Mouse (Mus musculus) CH12.LX (cell line): Measurements from ENCODE around the gene Lifr.

Experiments
- CTCF ChIP-seq, 2 experiments: IDR thresholded peaks in 1 of 2; conservative IDR thresholded peaks in 1 of 2; 2 replicates each; pipeline ENCODE4 v1.5.1; 2011 to 2012; ENCODE audit warnings: low read depth in 2 of 2, low read length in 2 of 2, improper control_type of control experiment in 1 of 2, inconsistent platforms in 1 of 2, mild to moderate bottlenecking in 1 of 2, moderate library complexity in 1 of 2
- ELF1 ChIP-seq: IDR thresholded peaks from 2 replicates; pipeline ENCODE4 v1.6.1; 2014; ENCODE audit warnings: low read depth, mild to moderate bottlenecking, inconsistent platforms, low read length, improper control_type of control experiment
- ETS1 ChIP-seq: conservative IDR thresholded peaks from 2 replicates; pipeline ENCODE4 v1.6.1; 2012; ENCODE audit warnings: low read depth, mild to moderate bottlenecking, inconsistent platforms, low read length, improper control_type of control experiment, moderate library complexity
- GABPA ChIP-seq: IDR thresholded peaks from 2 replicates; pipeline ENCODE4 v1.6.1; 2012; ENCODE audit warnings: low read depth, low read length, improper control_type of control experiment, inconsistent platforms; ENCODE audit not compliant: insufficient replicate concordance
- MEF2A ChIP-seq: IDR thresholded peaks from 2 replicates; pipeline ENCODE4 v1.6.1; 2014; ENCODE audit warnings: low read depth, mild to moderate bottlenecking, inconsistent platforms, low read length, improper control_type of control experiment, borderline replicate concordance
- POLR2A ChIP-seq: IDR thresholded peaks from 2 replicates; pipeline ENCODE4 v1.6.1; 2011; ENCODE audit warnings: low read depth, mild to moderate bottlenecking, improper control_type of control experiment, low read length
- POLR2AphosphoS2 ChIP-seq: IDR thresholded peaks from 2 replicates; pipeline ENCODE4 v1.6.1; 2011; ENCODE audit warnings: low read depth, low read length, improper control_type of control experiment
- RAD21 ChIP-seq: IDR thresholded peaks from 2 replicates; pipeline ENCODE4 v1.6.1; 2011; ENCODE audit warnings: low read depth, mild to moderate bottlenecking, low read length, improper control_type of control experiment, moderate library complexity
- TBP ChIP-seq: conservative IDR thresholded peaks from 2 replicates; pipeline ENCODE4 v1.6.1; 2011; ENCODE audit warnings: low read depth, low read length, improper control_type of control experiment
- ZKSCAN1 ChIP-seq: IDR thresholded peaks from 2 replicates; pipeline ENCODE4 v1.6.1; 2012; ENCODE audit warnings: low read depth, inconsistent platforms, low read length, improper control_type of control experiment, borderline replicate concordance

DNA sequence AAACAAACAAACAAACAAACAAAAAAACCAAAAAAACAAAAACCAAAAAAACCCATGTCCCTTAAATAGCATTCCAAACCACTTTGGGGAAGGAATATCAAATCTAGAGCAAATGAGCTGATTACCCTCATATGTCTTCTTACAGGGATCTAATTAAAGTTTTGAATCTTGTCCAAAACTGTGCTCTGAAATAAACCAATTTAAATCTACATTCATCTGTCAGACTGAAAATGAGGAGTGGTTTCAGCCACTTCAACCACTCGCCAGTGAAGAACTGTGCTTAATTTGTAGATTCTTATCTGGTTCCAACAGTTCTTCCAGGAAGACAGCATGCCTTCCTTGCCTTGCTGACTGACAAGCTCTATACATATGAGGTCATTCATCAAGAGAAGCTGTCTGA is 35.8 kb downstream of the Lifr start:
- TF ChIP-seq POLR2A (no peak), ELF1 (no peak), CTCF (conservative IDR thresholded peaks at IDR 0.05 in 1 of 2, IDR thresholded peaks at IDR 0.05 in 1 of 2; ENCODE audit: low read depth in 2 of 2, low read length in 2 of 2) (no peak), TBP (no peak), POLR2AphosphoS2 (no peak), ETS1 (no peak), ZKSCAN1 (no peak), RAD21 (no peak), MEF2A (no peak), GABPA (no peak)
